Mouse (Mus musculus) thymus, adult 18-20 months (tissue): ENCODE data around the gene Fam72a.

Experiments
- DNase-seq, 2 experiments: peaks; one replicate each; pipeline ENCODE4 v3.0.0; 2022; ENCODE audit warnings: mixed read lengths in 2 of 2

Gene Fam72a

DNA sequence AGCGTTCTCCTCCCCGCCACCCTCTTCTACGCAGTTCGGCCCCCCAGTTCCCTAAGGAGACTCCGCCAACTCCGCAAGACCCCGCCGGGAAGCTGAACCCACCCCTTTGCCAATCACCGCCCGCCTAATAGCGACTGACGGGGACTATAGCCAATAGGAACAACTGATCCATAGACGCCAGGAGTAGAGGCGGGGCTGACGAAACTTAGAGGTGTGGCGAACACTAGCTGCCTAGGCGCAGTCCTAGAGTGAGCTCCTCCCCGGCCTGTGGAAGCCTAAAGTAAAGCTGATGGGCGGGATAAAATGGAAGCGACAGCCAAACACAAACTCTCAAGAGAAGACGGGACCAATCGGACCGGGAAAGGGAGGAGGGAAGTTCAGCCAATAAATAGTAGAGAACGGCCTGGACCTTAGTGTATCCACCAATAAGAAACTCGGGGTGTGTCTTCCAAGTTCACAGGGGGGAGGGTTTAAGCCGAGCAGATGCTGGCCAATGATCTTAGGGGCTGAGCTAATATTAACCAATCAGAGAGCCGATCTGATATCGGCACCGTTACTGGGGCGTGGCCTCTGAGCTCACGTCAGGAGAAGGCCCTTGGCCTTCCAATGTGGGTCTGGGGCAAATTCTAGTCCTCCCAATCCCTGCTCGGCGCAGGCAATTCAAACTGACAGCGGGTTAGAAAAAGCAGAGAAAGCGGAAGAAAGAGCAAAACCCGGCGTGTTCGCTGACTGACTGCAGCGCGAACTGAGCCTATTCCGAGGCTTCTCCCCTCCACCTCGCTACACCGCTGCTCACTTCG, at the start of gene Fam72a, which contains the start of gene Srgap2:
Gene Fam72a (plus strand): TSS at position 623 of the 800 bp plus-strand sequence.
Gene Srgap2 (minus strand): TSS at position 72 of the 800 bp plus-strand sequence.
- peak; percentile 96 to 98 for DNase-seq

DNA sequence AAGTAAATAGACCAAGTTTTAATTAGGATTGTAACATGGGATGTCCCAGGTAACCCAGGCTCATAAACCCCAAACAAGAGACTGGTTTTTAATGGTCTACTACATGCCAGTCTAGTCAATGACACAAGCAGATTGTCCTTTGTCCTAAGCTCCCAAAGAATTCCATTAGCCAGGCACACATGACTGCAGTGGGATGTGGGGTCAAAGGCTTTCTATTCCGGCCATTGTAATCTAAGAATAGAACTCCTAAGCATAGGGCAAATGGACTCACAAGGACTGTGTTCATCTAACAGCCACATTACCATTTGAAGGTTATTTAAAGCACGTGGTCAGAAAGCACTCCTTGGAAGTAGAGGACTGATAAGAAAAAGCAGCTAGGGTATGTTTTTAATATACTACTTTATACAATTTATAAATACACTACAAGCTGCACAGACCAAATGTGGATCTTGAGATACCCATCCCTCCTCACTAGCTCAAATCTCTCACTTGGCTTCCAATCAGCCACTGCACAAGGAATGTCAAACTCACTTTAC, 48.9 kb upstream of the Fam72a start:
- DNase-seq, result no peak

DNA sequence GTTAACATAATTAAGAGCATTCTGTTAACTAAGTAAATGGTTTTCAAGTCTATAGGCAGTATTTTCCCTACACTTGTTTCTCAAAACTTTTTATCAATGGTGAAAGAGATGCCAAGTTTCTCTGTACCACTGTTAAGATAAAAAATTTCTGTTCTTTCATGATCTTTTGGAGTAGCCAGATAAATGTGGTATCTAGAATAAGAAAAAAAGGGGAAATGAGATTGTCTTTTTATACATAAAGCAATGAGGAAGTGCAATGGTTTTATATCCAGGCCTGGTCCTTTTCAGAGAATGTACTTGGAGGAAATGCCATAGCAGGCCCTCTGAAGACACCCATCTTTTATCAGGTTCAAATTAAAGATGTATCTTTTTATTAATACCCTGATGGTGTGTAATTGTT, 46.3 kb upstream of the Fam72a start:
- DNase-seq, result no peak

DNA sequence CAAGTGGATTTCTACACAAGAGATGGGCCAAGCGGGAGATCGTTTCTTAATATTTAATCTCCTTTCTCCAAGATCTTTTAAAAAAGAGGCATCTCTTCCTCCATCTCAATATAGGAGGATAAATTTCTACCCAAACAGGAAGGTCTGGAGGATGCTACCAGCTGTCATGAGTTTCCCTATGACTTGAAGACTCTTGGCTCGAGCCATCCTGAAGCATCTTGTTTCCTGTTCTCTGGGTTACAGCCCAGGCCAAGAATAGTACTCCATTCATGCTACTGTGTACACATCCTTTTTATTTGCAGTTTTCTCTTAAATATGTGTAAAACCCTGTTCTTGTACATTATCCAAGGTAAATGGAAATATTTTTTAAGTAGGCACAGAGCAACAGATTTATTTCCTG, 45.5 kb upstream of the Fam72a start:
- DNase-seq, result no peak

DNA sequence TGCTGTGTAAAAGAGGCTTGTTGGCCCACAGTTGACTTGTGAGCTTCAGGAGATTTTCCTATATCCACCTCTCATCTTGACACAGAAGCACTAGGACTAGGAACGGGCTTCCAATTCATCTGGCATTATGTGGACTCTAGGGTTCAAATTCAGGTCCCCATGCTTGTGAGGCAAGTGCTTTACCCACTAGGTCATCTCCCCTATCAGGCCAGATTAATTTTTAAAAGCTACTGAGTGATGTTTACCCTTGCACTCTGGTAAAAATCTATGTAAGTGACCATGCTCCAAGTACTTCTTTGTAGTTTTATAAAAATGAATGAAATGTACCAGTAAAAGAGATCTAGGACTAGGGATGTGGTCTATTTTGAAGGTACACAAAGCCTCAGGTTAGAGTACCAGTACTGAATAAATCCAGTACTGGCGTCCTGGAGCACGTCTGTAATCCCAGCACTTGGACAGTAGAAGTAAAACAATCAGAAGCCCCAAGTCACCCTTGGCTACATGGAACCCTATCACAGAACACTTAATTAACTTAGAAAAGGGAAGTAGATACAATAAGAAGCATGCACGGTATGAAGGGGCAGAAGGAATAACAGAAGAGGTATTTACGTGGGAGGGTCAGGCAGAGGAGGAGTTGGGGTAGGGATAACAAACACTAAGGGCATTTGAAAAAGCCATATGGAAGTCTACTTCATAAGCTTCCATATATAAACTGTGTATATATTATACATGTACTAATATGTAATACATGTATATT, 41.4 kb upstream of the Fam72a start:
- no peak for DNase-seq

DNA sequence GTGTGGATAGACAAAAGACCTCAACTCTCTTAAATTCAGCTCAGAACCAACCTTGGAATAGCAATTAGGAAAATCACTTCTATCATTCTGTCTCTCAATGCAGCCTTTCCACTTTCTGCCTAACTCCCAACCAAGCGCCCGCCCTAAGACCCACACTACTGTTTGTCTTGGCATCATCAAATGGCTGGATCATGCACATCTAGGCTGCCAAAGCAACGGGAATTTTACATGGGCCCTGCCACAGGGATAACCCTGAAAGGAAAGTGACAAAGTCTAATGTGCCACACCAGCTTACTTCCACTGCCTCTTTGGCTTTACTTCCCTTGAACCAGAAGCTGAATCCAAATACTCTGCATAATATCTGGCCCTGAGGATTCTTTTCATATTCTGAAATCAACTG, 38.4 kb upstream of the Fam72a start:
- DNase-seq, result no peak

DNA sequence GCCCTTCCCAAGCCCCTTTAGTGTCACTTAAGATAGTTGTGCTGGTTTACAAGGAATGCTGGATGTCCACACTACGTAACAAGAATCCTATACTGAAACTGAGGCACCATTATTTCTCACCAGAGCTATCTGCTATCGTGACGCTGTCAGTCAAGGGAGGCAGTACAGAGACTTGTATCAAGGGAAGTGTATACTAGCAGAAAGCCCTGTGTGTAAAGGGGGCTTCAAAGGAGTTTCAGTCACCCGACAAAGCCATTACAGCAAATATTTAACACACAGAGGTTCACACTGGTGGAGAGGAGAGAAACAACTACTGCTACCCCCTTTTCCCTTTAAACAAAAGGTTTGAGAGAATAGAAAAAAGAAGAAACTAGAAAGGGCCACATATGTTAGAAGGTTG, 36.1 kb upstream of the Fam72a start:
- DNase-seq, result no peak

DNA sequence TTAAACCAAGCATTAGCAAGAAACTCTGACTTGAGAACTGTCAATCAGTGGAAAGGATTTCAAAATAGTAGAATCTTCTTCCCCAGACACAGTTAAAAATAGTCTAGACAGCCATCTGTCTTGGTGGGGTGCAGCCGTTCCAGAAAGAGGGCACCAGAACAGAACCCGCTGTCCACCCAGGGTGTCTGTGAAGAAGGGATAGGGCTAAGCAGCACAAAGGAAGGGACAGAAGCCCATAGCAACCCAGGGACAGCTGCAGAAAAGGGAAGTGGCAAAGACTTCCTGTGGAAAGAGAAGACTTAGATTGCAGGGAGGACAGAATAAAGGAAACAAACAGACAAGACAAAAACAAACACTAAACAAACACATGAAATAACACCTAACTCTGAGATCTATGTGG, 35.3 kb upstream of the Fam72a start:
- DNase-seq, result no peak

DNA sequence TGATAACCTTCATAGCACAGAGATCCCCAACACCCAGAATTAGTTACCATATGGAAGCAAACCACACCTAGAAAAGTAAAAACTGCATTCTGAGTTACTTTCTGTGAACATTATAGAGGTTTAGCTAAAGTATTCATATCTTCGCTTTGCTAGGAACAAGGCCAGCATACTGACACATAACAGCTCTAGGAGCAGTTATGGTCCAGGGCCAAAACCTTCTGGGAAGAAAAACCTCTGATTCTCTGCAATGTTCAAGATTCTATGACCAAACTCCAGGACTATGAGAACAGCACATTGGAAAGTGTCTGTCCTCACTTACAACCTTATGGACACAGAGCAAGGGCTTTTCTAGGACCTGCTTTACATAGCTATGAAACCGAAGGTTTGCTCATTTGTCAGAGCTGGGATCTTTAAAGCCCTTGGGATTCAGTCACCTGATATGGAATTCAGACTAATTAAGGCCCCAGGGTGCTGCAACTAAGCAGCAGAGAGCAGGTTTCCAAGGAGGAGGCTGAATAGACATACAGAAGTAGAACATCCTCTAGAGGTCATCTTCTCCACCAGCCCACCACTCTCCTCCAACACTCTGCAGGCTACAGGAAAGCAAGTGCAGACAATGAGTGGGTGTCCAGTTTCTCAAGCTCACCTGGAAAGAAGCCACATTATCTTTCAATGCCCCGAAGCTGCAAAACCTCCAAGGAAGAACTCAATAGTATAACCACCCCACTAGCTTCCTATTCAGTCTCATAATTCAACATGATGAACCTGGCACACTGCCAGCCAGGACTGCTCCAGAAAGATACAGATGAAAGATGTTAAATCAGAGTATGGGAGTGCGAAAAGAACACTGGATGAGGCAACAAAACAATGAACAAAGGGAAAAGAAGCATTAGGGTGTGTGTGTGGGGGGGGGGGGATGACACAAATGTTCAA, 33.5 kb upstream of the Fam72a start:
- no peak for DNase-seq

DNA sequence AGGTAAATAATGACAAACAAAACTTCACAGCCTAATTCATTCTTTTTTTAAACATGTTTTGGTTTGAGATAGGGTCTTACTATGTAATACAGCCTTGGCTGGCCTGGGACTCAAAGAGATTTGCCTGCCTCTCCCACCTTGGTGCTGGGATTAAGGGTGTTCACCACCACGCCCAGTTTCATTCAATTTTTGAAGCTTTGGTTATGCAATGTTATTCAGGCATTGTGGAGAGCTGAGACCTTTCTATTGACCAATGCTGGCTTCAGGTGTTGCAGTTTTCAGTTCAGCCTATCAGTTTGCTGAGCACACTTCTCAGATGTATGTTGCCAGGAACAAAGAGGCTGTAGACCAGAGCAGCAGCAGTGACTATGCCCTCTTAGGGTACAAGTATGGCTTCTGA, 29.5 kb upstream of the Fam72a start:
- no peak for DNase-seq

DNA sequence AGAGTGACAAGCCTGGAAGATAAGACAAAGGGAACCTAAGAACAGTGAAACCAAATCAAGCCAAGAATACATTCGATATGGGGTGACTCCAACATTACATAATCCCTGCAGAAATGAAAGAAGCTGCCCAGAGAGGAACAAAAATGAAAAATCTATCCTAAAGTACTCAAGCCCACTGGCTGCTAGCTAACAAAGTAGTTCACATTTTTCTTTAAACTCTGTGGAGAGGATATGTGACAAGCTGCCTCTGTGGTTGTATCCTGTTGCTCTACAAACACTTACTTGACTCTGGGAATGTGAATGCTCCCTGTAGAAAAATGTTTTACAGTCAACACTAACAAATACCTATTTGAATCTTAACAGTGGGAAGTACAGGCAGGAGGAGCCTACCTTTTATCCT, 26.0 kb upstream of the Fam72a start:
- DNase-seq, result no peak

DNA sequence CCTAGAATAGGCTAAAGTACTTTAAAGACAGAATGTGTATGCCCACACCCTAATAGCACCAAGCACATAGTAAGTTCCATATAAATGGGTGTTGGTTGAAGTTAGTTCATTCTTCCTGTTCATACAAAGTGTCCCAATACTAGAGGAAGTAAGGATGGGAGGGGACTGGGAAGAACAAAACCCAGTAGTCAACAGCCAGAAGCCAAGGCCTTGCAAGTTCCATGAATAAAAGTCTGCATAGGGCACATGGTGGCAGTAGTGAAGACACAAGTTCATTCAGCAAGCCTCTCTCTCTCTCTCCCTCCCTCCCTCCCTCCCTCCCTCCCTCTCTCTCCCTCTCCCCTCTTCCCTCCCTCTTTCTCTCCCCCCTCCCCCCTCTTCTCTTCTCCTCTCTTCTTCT, 16.6 kb upstream of the Fam72a start:
- no peak for DNase-seq

DNA sequence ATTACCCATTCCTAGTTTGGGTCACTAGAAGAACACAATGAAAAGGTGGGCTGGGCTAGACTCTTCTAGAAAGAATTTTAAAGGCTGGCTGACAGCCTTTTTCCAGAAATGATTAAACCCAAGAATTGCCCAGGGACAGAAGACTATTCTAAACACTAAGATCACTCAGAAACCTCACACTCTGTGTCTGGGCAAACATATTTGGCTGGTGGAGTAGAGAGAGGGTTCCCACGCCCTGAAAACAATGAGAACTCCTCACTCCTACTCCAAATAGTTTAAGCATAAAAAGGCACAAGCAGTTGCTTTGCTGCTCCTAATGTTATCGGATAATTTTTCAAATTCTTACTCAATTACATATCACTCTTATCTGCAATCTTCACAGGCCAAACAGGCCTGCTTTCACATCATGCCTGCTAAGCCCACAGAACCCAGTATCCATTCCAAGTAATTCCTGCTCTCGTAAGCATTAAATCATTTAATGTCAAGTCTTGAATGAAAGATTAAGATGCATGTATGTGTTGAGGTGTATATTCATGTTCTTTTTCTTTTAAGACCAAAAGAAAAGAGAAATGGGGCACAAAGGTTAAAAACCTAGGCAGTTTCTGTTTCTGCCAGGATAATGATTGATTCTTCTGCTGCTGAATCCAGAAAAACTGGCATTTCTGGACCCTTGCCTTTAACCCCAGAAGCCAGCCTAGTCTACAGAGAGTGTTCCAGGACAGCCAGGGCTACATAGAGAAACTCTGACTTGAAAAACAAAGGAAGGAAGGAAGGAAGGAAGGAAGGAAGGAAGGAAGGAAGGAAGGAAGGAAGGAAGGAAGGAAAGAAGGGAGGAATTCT, 15.8 kb upstream of the Fam72a start:
- DNase-seq, result no peak

DNA sequence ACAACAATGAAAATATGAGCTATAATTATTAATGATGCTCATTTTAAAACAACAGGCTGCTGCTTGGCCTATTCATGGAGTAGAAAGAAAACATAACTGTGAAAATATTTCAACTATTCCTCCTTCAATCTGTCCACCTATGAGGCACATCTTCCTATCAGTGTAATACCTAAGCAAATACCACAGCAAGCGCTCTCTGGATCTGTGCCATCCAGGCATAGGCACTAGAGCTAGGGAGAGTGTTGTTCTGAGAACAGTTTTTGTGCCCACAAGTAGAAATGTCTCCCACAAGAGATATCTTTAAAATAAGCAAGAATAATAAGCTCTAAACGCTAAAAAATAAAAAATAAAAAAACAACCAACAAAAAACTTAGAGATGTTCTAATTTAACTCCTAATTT, 14.6 kb upstream of the Fam72a start:
- no peak for DNase-seq

DNA sequence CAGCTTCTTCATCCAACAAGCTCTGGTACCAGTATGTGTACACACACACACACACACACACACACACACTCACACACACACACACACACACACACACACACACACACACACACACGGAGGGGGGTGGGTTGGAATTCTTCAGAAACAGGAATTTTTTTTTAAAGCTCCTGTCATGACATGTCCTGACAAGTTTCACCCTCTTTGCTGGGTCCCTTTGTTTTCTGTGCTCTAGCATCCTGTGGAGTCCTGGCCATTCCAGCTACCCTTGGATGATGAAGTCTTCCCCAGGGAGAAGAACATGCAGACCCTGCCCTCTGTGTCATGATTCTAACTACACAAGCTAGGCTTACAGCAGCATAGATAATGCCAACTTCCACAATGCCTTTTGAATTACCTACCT, 13.5 kb upstream of the Fam72a start:
- DNase-seq, result no peak

DNA sequence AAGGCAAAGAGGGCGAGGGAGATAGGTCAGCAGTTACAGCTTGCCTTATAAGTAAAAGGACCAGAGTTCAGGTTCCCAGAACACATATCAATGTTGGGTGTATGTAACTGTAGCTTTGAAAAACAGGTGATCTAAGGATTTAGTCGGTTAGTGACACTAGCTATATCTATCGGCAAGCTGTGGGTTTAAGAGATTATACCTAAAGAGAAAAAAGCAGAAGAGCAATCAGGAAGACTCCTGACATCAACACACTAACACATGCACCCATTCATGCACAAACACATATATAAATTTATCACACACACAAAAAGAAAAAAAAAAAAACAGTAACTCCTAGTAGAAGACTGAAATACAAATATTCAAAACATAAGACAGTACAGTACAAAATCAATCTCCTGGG, 11.1 kb upstream of the Fam72a start:
- DNase-seq, result no peak

DNA sequence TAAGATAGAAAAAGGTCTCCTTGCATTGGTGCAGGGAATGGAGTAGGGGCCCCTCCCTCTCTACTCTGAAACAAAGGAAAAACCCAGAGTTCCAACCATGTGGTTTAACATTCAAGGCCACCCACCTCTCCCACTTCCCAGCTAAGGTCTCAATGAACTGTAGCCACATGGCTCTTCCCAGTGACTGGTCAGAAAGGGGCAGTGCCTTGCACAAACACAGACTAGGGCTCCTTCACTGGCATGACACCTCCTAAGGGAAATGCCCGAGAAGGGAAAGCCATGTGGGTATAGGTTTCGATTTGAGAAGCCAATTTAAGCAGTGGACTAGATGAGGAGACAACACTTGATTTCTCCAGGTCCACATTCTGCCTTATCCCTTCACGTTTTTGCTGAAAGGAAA, 3.9 kb upstream of the Fam72a start:
- no peak for DNase-seq

DNA sequence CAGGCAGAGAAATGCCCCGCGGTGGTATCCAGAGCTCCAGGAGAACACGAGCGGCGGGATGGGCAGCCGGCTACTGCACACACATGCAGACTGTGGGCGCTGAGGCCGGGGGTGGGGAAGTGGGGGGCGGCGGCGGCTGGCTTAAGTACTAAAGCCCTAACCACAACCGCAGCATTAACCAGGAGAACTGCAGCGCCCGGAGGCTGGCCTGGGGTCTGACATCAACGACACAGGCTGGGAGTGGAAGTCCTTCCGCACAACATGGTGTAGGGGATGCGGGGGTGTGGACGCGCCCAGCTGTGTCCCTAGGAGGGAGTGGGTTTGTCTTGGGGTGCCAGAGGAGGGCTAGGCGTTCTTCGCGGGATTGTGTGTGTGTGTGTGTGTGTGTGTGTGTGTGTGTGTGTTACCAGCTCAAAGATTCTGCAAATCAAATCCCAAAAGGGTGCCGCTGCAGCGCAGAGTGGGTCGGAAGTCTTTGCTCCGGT, 2.6 kb upstream of the Fam72a start:
- DNase-seq, result peak; percentile 39 to 56

DNA sequence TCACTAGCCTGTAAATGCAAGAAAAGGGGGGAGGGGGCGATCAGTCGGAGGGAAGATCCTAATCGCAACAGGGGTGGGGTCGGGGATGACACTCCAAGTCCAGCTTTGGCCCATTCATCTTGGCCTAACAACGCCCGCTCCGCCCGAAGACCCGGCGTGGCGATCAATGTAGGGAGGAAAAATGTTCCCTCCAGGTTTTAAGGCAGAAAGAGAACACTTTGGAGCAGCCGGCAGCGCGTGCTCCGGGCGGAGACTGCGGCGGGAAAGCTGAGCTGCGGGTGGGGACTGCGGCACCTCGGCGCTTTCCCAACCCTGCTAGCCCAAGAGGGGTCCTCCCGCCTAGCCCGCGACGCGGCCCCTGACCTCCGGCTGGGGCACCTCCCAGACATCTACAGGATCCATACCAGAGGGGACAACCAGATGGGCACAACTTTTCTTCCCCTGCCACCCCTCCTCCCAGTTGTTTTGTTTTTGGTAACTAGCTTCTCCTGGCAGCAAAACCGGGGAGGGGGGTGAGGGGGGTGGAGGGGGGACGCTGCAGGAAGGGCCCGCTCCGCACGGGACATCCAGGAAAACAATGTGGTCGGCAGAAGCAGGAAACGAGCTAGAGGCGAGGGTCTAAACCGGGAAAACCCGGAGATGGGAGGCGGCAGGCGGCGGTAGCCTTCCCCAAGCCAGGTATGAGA, 2.0 kb upstream of the Fam72a start:
- DNase-seq, result peak; percentile 25 to 26

DNA sequence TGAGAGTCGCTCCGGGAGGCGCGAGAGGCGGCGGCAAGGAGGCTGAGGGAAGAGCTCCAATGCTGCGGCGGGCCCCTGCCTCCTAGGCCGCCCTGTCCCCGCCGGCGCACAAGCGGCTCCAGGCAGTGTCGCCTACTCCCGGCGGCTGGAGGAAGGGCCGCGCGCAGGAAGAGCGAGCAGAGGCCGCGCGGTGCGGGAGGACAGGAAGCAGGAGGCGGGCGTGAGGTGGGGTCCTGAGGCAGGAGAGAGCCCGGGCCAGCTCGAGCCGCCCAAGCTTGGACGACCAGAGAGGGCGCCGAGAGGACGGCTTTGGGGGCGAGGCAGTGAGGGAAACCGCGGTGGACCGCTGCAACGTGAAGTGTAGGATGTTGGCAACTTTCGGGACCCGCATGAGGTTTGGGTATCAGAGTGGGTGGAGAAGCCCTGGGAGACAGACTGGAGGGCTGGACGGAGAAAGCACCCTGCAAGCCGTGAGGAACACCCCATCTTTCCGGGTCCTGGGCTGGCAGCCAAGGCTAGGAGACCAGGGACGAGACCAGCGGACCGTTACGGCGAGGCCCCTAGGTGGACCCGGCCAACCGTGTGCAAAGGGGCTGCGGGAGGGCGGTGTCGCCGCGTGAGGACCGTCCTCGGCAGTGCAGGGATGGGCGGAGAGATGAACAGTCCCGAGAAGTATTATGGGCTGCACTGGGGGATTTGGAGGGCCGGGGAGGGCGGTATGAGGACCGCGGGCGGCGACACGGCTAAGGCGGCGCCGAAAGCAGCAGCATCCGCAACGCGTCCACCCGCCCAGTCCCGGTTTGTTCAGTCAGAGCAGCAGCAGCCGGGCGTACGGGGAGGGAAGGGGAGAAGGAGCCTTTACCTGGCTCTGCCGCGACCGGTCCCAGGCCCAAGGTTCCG, 1.1 kb upstream of the Fam72a start:
- peak; percentile 53 to 64 for DNase-seq
